Mouse (Mus musculus) intestine, embryonic 14.5 days (tissue): Measurements from ENCODE around the gene C1qtnf5. TPM values are rescaled to one million over a fixed set of nuclear protein-coding genes. Genes with fewer than 3 reads are reported as not detected.

ENCODE experiments used
- ATAC-seq: fragments of 200-750 bp; cut with Nextera tagmentation; replicated peaks from 2 replicates; pipeline ENCODE4 v1.8.0; 2017; ENCODE audit warnings: low read depth, moderate number of reproducible peaks, moderate TSS enrichment, moderate library complexity; ENCODE audit not compliant: low FRiP score, low TSS enrichment
- DNase-seq: peaks from one replicate; pipeline ENCODE4 v3.0.0-alpha.2; 2018; ENCODE audit warnings: low spot score
- H3K27ac ChIP-seq: fragments of 300-500 bp; sonication (generic); 2 replicates; pipeline ENCODE4 v1.5.1; 2014; ENCODE audit warnings: low read depth, mild to moderate bottlenecking, control low read depth
- H3K27me3 ChIP-seq: fragments of 300-500 bp; sonication (generic); replicated peaks from 2 replicates; pipeline ENCODE4 v1.6.1; 2014; ENCODE audit warnings: low read length, control low read depth; ENCODE audit not compliant: control insufficient read depth, insufficient read depth
- H3K36me3 ChIP-seq: fragments of 300-500 bp; sonication (generic); 2 replicates; pipeline ENCODE4 v1.6.1; 2014; ENCODE audit warnings: low read length, control low read depth; ENCODE audit not compliant: control insufficient read depth, insufficient read depth
- H3K4me1 ChIP-seq: fragments of 300-500 bp; sonication (generic); replicated peaks from 2 replicates; pipeline ENCODE4 v1.6.1; 2014; ENCODE audit warnings: low read length, control low read depth, mixed read lengths; ENCODE audit not compliant: control insufficient read depth, insufficient read depth
- H3K4me2 ChIP-seq: fragments of 300-500 bp; sonication (generic); 2 replicates; pipeline ENCODE4 v1.6.1; 2014; ENCODE audit warnings: low read length
- H3K4me3 ChIP-seq: fragments of 300-500 bp; sonication (generic); 2 replicates; pipeline ENCODE4 v1.5.1; 2014; ENCODE audit warnings: low read depth, low read length, control low read depth, mixed read lengths
- H3K9ac ChIP-seq: fragments of 300-500 bp; sonication (generic); 2 replicates; pipeline ENCODE4 v1.6.1; 2014; ENCODE audit warnings: mild to moderate bottlenecking, low read length
- H3K9me3 ChIP-seq: fragments of 300-500 bp; sonication (generic); 2 replicates; pipeline ENCODE4 v1.6.1; 2016; ENCODE audit warnings: low read length, control low read depth; ENCODE audit not compliant: control insufficient read depth
- WGBS: fragments of 180-500 bp; shearing (Covaris S2); extraction: QIAGEN DNeasy Blood & Tissue Kit; methylation state at CpG from one replicate; pipeline ENCODE4 v1.1.7; 2014; 5-methylcytosine and 5-hydroxymethylcytosine counted together
- polyA plus RNA-seq: library from polyadenylated mRNA; unstranded; fragments of >200 nt; fragmentation: Nextera tagmentation; extraction: Ambion mirVana; gene quantifications from 2 replicates; pipeline ENCODE4 v1.2.1, GENCODE M21; 2014

C1qtnf5 gene
- polyA plus RNA-seq, 1 experiment from 2014 or later, result 3.4 TPM

DNA sequence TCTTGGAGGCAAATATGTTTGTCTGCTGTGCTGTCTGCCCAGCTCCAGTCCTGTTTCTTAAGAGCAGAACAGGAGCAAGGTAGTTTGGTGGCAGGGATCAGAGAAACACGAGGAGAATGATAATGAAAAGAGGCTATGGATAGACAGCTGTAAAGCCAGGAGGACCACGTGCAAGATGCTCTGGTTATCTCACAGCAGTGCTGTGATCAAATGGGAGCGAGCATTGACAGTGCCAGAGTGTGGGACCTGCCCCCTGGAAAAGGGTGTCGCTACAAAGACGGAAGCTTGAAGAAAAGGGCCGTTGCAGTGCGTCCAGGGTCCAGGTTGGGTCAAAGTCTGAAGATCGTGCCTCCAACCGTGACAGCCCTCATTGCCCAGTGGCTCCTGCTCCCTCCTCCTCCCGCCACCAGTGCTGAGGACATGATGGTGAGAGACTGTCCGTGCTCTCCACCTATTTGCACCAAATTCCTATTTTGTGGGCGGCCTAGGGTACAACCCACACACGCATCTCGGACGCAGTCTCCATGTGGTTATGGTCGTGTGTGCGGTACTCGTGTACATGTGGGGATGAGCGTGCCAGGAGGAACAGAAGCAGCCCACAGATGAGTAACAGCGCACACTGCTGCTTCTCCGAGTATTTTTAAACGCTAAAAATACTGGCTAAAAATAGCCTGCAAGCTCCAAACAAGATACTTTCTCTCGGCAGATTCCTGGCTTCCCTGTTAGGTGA, 23.5 kb upstream of the C1qtnf5 start:
- no peaks in the 10 kb centered on the region for H3K9me3 ChIP-seq
- peak overlapping the region; percentile 74; the same call in 1 of the 2 replicates for H3K9ac ChIP-seq
- H3K27ac ChIP-seq, result no peak overlapping the region
- DNase-seq, result no peak
- 5% methylated on average over 23 of the region's 23 CpGs for WGBS
- H3K4me3 ChIP-seq, result peak overlapping the region; percentile 54
- 0 out of 2 replicates have a peak, but pooled peaks cover 9% of the 10 kb centered on the region for H3K27me3 ChIP-seq
- ATAC-seq, result peak; percentile 9; the same call in 1 of the 2 replicates
- peaks cover 31% of the 10 kb centered on the region for H3K4me1 ChIP-seq
- peak overlapping the region; percentile 99 for H3K4me2 ChIP-seq
- H3K36me3 ChIP-seq, result no peaks in the 10 kb centered on the region

DNA sequence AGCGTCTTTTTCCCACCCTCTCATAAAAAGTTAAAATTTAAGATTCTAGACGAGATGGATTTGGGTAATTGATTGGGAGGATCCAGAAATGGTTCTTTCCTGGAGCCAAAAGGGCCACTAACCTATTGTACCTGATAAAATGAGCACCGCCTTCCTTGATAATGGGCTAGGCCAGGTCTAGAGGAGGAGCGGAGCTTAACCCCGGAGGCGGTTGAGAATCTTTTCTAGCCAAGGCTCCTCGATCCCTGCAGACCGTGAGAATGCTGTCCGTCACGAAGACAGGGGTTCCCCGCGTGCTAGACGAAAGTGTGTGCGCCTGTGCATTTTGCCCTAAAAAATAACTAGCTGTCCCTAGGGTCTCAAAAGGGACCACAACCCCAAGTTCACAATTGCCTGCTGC, 22.8 kb upstream of the C1qtnf5 start:
- H3K36me3 ChIP-seq, result no peaks in the 10 kb centered on the region
- ATAC-seq (peak; percentile 33; the same call in 1 of the 2 replicates), DNase-seq (peak; percentile 77)
- peak overlapping the region; percentile 54 for H3K4me3 ChIP-seq
- H3K27me3 ChIP-seq, result 0 out of 2 replicates have a peak, but pooled peaks cover 9% of the 10 kb centered on the region
- WGBS, result 3% methylated on average over 14 of the region's 14 CpGs
- H3K4me2 ChIP-seq, result peak overlapping the region; percentile 99
- H3K4me1 ChIP-seq, result peaks cover 30% of the 10 kb centered on the region
- H3K9ac ChIP-seq, result peak overlapping the region; percentile 74
- H3K27ac ChIP-seq, result no peak overlapping the region
- no peaks in the 10 kb centered on the region for H3K9me3 ChIP-seq

GRCm38 (mm10) chr9:44084659-44085229, 22.3 kb upstream of the C1qtnf5 start:
- DNase-seq, result peak; percentile 94
- no peak overlapping the region for H3K27ac ChIP-seq
- H3K9ac ChIP-seq, result peak overlapping the region; percentile 74
- H3K4me3 ChIP-seq, result peak overlapping the region; percentile 54
- peak overlapping the region; percentile 99 for H3K4me2 ChIP-seq
- peaks cover 31% of the 10 kb centered on the region for H3K4me1 ChIP-seq
- H3K36me3 ChIP-seq, result no peaks in the 10 kb centered on the region
- 0 out of 2 replicates have a peak, but pooled peaks cover 9% of the 10 kb centered on the region for H3K27me3 ChIP-seq
- peak; percentile 63 for ATAC-seq
- WGBS, result under 1% methylated on average over 55 of the region's 62 CpGs
- H3K9me3 ChIP-seq, result no peaks in the 10 kb centered on the region

DNA sequence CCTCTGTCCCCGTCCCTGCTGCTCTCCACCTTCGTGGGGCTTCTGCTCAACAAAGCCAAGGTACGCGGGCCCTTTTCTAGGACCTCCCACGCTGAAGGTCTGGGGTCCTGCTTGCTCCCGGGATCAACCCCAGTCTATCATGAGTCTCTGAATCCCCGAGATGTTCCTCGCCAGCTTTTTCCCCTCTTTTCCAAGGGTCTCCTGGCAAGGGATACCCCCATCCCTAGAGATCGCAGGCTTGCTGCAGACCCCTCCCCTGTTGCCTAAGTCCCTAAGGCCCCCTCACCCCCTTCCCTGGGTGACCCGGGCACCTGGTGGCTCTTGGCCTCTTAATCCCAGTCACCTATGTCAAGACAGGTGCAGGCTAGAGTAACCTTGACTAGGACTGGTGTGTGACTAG, 21.8 kb upstream of the C1qtnf5 start:
- Histone ChIP-seq H3K4me3 (peak overlapping the region; percentile 54), H3K9me3 (no peaks in the 10 kb centered on the region), H3K27me3 (0 out of 2 replicates have a peak, but pooled peaks cover 9% of the 10 kb centered on the region), H3K27ac (no peak overlapping the region), H3K4me1 (peaks cover 31% of the 10 kb centered on the region), H3K4me2 (peak overlapping the region; percentile 99), H3K9ac (peak overlapping the region; percentile 74), H3K36me3 (no peaks in the 10 kb centered on the region)
- WGBS, result 5% methylated on average over 10 of the region's 10 CpGs
- ATAC-seq, result no peak
- no peak for DNase-seq

- no peaks in the 10 kb centered on the region; the same call in 1 of the 2 replicates for H3K36me3 ChIP-seq
- H3K4me2 ChIP-seq, result no peak overlapping the region
- H3K4me3 ChIP-seq, result no peak overlapping the region
- 0 out of 2 replicates have a peak, but pooled peaks cover 9% of the 10 kb centered on the region for H3K27me3 ChIP-seq
- WGBS, result 69% methylated on average over 15 of the region's 15 CpGs
- H3K4me1 ChIP-seq, result peaks cover 31% of the 10 kb centered on the region
- no peak overlapping the region for H3K27ac ChIP-seq
- no peak overlapping the region for H3K9ac ChIP-seq
- no peak for DNase-seq
- no peak for ATAC-seq
- no peaks in the 10 kb centered on the region for H3K9me3 ChIP-seq
Measured at GRCm38 (mm10) chr9:44085741-44086665, 21.0 kb upstream of the C1qtnf5 start.

DNA sequence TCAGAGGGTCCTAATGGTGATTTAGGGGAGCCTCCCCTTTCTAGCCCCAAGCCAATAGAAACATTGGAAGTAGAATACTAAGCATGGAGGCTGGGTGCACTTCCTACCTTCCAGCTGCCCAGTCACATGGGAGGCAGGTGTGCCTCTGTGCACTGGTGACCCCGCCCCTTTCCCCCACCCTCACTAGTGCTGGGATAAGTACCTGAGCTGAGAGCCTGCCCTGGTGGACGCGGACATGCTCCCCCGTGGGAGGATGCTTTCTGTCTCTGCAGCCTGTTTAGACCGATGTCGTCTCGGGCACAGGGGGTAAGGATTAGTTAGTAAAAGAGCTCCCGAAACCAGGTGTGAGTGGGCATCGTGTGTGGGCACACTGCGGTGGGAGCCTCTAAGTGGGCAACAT, 20.1 kb upstream of the C1qtnf5 start:
- ATAC-seq (no peak), DNase-seq (no peak)
- Histone ChIP-seq H3K9me3 (no peaks in the 10 kb centered on the region), H3K27ac (no peak overlapping the region), H3K36me3 (peaks cover 9% of the 10 kb centered on the region), H3K27me3 (0 out of 2 replicates have a peak, but pooled peaks cover 9% of the 10 kb centered on the region), H3K4me3 (no peak overlapping the region), H3K4me1 (peaks cover 31% of the 10 kb centered on the region), H3K4me2 (no peak overlapping the region), H3K9ac (no peak overlapping the region)
- 51% methylated on average over 10 of the region's 10 CpGs for WGBS

DNA sequence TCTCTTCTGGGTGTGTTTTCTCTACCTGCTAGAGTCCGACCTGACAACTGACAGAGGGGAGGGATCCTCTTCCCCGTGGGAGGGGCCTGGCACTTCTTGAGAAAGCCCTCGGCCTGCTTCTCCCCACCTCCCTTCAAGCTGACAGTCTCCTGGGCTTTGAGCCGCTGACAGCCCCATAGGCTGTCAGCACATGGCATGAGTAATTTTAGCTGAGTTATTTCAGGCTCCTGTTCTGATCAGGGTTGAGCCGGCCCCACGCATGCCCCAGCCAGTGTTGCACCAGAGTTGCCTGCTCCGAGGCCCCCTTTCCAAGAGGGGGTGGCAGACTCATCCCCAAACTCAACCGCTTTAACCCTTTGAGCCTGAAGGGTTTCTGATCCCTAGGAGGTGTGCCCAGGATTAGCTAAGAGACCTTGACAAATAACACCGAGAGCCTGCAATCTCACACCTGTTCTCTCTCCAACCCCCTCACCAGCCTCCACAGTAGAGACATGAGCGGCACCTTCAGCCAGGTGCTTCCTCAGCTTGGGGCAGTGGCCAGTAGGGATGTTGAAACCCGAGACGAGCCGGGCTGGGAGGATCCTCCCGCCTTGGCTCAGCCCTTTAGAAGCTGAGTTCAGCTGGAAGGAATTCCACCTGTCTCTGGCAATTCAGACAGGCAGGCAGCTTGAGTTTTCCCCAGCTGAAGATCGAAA, 19.1 kb upstream of the C1qtnf5 start:
- H3K9ac ChIP-seq, result no peak overlapping the region
- no peak overlapping the region for H3K4me3 ChIP-seq
- ATAC-seq (no peak), DNase-seq (no peak)
- H3K4me2 ChIP-seq, result peak overlapping the region; percentile 14; the same call in 1 of the 2 replicates
- peaks cover 31% of the 10 kb centered on the region for H3K4me1 ChIP-seq
- no peaks in the 10 kb centered on the region for H3K9me3 ChIP-seq
- WGBS, result 8% methylated on average over 15 of the region's 15 CpGs
- H3K27me3 ChIP-seq, result 0 out of 2 replicates have a peak, but pooled peaks cover 9% of the 10 kb centered on the region
- H3K36me3 ChIP-seq, result peaks cover 15% of the 10 kb centered on the region
- H3K27ac ChIP-seq, result no peak overlapping the region
